Mouse (Mus musculus): ENCODE results near the gene D5Ertd579e. TPM values are rescaled to one million over a fixed set of nuclear protein-coding genes. Genes with fewer than 3 reads are reported as not detected.

Gene D5Ertd579e
- polyA plus RNA-seq, 1 experiment from 2014 or later = 25.9 TPM

- H3K4me1 ChIP-seq (ENCODE audit: control insufficient read depth, insufficient read depth, low read depth, low read length) = no peaks in the 10 kb centered on the region
- H3K27me3 ChIP-seq (replicated peaks; ENCODE audit: control insufficient read depth, insufficient read depth, low read length) = no peaks in the 10 kb centered on the region
- ATAC-seq = no peak
- H3K9ac ChIP-seq (ENCODE audit: low read depth, low read length) = no peak overlapping the region
- no peak overlapping the region for H3K4me2 ChIP-seq (ENCODE audit: low read length)
- H3K4me3 ChIP-seq (ENCODE audit: low read length) = no peak overlapping the region
- H3K9me3 ChIP-seq (ENCODE audit: control insufficient read depth, low read length) = no peaks in the 10 kb centered on the region
- WGBS = 85% methylated on average over 7 of the region's 7 CpGs
- H3K36me3 ChIP-seq (ENCODE audit: control insufficient read depth, insufficient read depth, low read length) = no peaks in the 10 kb centered on the region
- H3K27ac ChIP-seq (ENCODE audit: low read depth, low read length) = no peak overlapping the region
These were observed 28.4 kb upstream of the D5Ertd579e start for GRCm38 (mm10) chr5:36724274-36724673.

DNA sequence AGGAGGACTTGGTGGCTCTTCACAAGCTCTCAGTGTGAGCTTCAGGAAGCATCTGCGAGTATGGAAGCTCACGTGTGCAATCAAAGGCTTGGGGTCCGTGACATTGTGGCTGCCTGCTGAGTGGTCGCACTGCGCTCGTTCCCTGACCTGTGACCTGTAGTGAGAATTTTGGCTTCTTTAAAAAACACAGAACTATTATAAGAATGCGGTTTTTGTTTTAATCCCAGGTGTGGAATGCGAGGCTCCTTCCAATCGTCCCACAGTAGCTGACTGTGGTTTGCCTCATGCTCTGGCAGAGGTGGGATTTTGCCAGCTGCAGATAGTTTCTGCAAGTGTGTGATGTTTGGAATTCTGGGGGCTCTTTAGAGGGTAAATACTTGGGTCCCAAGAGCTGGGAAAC lies 27.5 kb upstream of the D5Ertd579e start:
- no peak overlapping the region for H3K4me3 ChIP-seq (ENCODE audit: low read length)
- 72% methylated on average over 9 of the region's 9 CpGs for WGBS
- H3K9me3 ChIP-seq (ENCODE audit: control insufficient read depth, low read length) = no peaks in the 10 kb centered on the region
- no peaks in the 10 kb centered on the region for H3K4me1 ChIP-seq (ENCODE audit: control insufficient read depth, insufficient read depth, low read depth, low read length)
- ATAC-seq = no peak
- no peaks in the 10 kb centered on the region for H3K27me3 ChIP-seq (replicated peaks; ENCODE audit: control insufficient read depth, insufficient read depth, low read length)
- H3K27ac ChIP-seq (ENCODE audit: low read depth, low read length) = no peak overlapping the region
- no peak overlapping the region for H3K4me2 ChIP-seq (ENCODE audit: low read length)
- H3K9ac ChIP-seq (ENCODE audit: low read depth, low read length) = no peak overlapping the region
- H3K36me3 ChIP-seq (ENCODE audit: control insufficient read depth, insufficient read depth, low read length) = no peaks in the 10 kb centered on the region

GRCm38 (mm10) chr5:36722415-36722856 lies 26.6 kb upstream of the D5Ertd579e start:
- Histone ChIP-seq H3K4me2 (ENCODE audit: low read length) (no peak overlapping the region), H3K27ac (ENCODE audit: low read depth, low read length) (no peak overlapping the region), H3K27me3 (replicated peaks; ENCODE audit: control insufficient read depth, insufficient read depth, low read length) (no peaks in the 10 kb centered on the region), H3K4me1 (ENCODE audit: control insufficient read depth, insufficient read depth, low read depth, low read length) (no peaks in the 10 kb centered on the region), H3K9ac (ENCODE audit: low read depth, low read length) (no peak overlapping the region), H3K36me3 (ENCODE audit: control insufficient read depth, insufficient read depth, low read length) (no peaks in the 10 kb centered on the region), H3K4me3 (ENCODE audit: low read length) (no peak overlapping the region), H3K9me3 (ENCODE audit: control insufficient read depth, low read length) (no peaks in the 10 kb centered on the region)
- ATAC-seq = no peak
- WGBS = 86% methylated on average over 6 of the region's 6 CpGs

DNA sequence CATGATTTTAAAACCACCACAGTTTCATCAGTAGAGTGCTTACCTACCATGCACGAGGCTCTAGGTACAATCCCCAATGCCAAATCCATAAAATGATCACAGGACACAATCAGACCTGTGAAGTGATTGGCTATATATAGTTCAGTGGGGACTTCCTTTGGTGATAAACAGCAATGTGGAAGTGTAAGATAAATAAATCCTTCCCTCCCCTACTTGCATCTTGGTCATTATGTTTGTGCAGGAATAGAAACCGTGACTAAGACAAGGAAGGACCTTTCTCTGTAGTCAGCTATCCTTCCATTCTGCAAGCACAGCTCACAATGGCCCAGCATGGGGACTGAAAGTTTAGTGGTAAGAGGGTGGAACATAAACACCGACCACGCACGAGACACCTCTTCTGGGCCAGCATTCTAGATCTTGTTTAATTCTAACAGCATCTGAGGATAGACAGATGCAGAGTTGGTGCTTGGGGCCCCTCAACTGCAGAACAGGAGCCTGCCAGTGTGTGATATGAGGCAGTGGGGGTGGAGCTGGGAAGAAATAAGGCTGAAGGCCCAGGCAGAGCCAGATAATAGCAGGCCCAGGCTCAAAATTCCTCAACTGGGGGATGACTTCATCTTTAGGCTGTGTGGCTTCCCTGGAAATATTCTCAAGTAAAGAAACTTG lies 25.0 kb upstream of the D5Ertd579e start:
- no peaks in the 10 kb centered on the region for H3K27me3 ChIP-seq (replicated peaks; ENCODE audit: control insufficient read depth, insufficient read depth, low read length)
- no peaks in the 10 kb centered on the region for H3K36me3 ChIP-seq (ENCODE audit: control insufficient read depth, insufficient read depth, low read length)
- no peak overlapping the region for H3K9ac ChIP-seq (ENCODE audit: low read depth, low read length)
- no peak overlapping the region for H3K4me2 ChIP-seq (ENCODE audit: low read length)
- no peaks in the 10 kb centered on the region for H3K9me3 ChIP-seq (ENCODE audit: control insufficient read depth, low read length)
- WGBS = 73% methylated on average over 5 of the region's 5 CpGs
- H3K27ac ChIP-seq (ENCODE audit: low read depth, low read length) = no peak overlapping the region
- no peaks in the 10 kb centered on the region for H3K4me1 ChIP-seq (ENCODE audit: control insufficient read depth, insufficient read depth, low read depth, low read length)
- H3K4me3 ChIP-seq (ENCODE audit: low read length) = no peak overlapping the region
- no peak for ATAC-seq

- Histone ChIP-seq H3K9ac (ENCODE audit: low read depth, low read length) (no peak overlapping the region), H3K27me3 (replicated peaks; ENCODE audit: control insufficient read depth, insufficient read depth, low read length) (no peaks in the 10 kb centered on the region), H3K27ac (ENCODE audit: low read depth, low read length) (no peak overlapping the region), H3K4me2 (ENCODE audit: low read length) (no peak overlapping the region), H3K4me1 (ENCODE audit: control insufficient read depth, insufficient read depth, low read depth, low read length) (no peaks in the 10 kb centered on the region), H3K9me3 (ENCODE audit: control insufficient read depth, low read length) (no peaks in the 10 kb centered on the region), H3K36me3 (ENCODE audit: control insufficient read depth, insufficient read depth, low read length) (no peaks in the 10 kb centered on the region), H3K4me3 (ENCODE audit: low read length) (no peak overlapping the region)
- no peak for ATAC-seq
- WGBS = 85% methylated on average over 5 of the region's 5 CpGs
These were observed 24.4 kb upstream of the D5Ertd579e start for GRCm38 (mm10) chr5:36720219-36720618.

DNA sequence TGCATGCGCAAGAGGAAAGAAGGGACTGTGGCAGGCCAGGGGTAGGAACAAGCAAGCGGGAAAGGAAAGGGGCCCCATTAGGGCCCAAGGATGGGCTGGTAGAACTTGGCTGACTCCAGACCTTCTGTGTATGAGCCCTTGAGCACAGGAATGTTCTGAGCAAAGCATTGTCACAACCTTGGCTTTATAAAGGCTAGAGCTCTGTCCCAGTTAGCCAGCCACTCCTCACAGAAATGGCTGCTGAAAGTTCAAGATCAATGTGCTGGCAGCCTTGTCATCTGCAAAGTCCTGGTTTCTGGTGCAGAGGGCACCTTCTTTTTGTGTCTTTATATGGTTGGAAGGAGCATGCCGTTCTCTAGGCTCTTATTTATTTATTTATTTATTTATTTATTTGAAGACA lies 23.8 kb upstream of the D5Ertd579e start:
- Histone ChIP-seq H3K9ac (ENCODE audit: low read depth, low read length) (no peak overlapping the region), H3K36me3 (ENCODE audit: control insufficient read depth, insufficient read depth, low read length) (no peaks in the 10 kb centered on the region), H3K4me3 (ENCODE audit: low read length) (no peak overlapping the region), H3K4me1 (ENCODE audit: control insufficient read depth, insufficient read depth, low read depth, low read length) (no peaks in the 10 kb centered on the region), H3K9me3 (ENCODE audit: control insufficient read depth, low read length) (no peaks in the 10 kb centered on the region), H3K27me3 (replicated peaks; ENCODE audit: control insufficient read depth, insufficient read depth, low read length) (no peaks in the 10 kb centered on the region), H3K27ac (ENCODE audit: low read depth, low read length) (no peak overlapping the region), H3K4me2 (ENCODE audit: low read length) (no peak overlapping the region)
- ATAC-seq = no peak
- WGBS = 88% methylated on average over 3 of the region's 3 CpGs

DNA sequence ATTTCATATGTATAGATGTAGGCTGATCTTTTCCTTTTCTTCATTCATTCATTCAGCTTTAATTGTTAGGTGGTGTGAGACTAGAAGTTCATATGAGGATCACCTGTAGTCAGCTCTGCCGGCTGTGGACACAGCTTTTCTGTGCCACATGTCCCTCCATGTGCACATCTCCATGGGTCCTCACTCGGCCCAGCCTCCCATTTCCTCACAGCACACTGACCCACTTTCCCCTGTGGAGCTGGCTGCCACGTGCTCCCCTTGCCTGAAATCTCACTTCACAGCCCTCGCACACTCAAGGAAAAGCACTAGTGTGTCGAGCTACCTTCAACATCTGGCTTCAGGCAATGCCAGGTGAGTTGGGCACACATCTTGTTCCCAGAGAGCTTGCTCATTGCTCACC lies 23.3 kb upstream of the D5Ertd579e start:
- Histone ChIP-seq H3K4me2 (ENCODE audit: low read length) (no peak overlapping the region), H3K27me3 (replicated peaks; ENCODE audit: control insufficient read depth, insufficient read depth, low read length) (no peaks in the 10 kb centered on the region), H3K36me3 (ENCODE audit: control insufficient read depth, insufficient read depth, low read length) (no peaks in the 10 kb centered on the region), H3K4me1 (ENCODE audit: control insufficient read depth, insufficient read depth, low read depth, low read length) (no peaks in the 10 kb centered on the region), H3K9ac (ENCODE audit: low read depth, low read length) (no peak overlapping the region), H3K27ac (ENCODE audit: low read depth, low read length) (no peak overlapping the region), H3K9me3 (ENCODE audit: control insufficient read depth, low read length) (no peaks in the 10 kb centered on the region), H3K4me3 (ENCODE audit: low read length) (no peak overlapping the region)
- WGBS = 84% methylated on average over 5 of the region's 5 CpGs
- no peak for ATAC-seq

GRCm38 (mm10) chr5:36717889-36718288 lies 22.1 kb upstream of the D5Ertd579e start:
- no peaks in the 10 kb centered on the region for H3K9me3 ChIP-seq (ENCODE audit: control insufficient read depth, low read length)
- H3K4me2 ChIP-seq (ENCODE audit: low read length) = no peak overlapping the region
- no peaks in the 10 kb centered on the region for H3K27me3 ChIP-seq (replicated peaks; ENCODE audit: control insufficient read depth, insufficient read depth, low read length)
- no peak overlapping the region for H3K4me3 ChIP-seq (ENCODE audit: low read length)
- ATAC-seq = no peak
- H3K27ac ChIP-seq (ENCODE audit: low read depth, low read length) = no peak overlapping the region
- H3K9ac ChIP-seq (ENCODE audit: low read depth, low read length) = no peak overlapping the region
- 78% methylated on average over 3 of the region's 3 CpGs for WGBS
- H3K36me3 ChIP-seq (ENCODE audit: control insufficient read depth, insufficient read depth, low read length) = no peaks in the 10 kb centered on the region
- peaks cover 4% of the 10 kb centered on the region for H3K4me1 ChIP-seq (ENCODE audit: control insufficient read depth, insufficient read depth, low read depth, low read length)

- WGBS = 82% methylated on average over 2 of the region's 2 CpGs
- H3K4me1 ChIP-seq (ENCODE audit: control insufficient read depth, insufficient read depth, low read depth, low read length) = peaks cover 8% of the 10 kb centered on the region
- no peak overlapping the region for H3K27ac ChIP-seq (ENCODE audit: low read depth, low read length)
- H3K9me3 ChIP-seq (ENCODE audit: control insufficient read depth, low read length) = no peaks in the 10 kb centered on the region
- no peak for ATAC-seq
- H3K36me3 ChIP-seq (ENCODE audit: control insufficient read depth, insufficient read depth, low read length) = no peaks in the 10 kb centered on the region
- H3K9ac ChIP-seq (ENCODE audit: low read depth, low read length) = no peak overlapping the region
- H3K4me3 ChIP-seq (ENCODE audit: low read length) = no peak overlapping the region
- H3K4me2 ChIP-seq (ENCODE audit: low read length) = no peak overlapping the region
- H3K27me3 ChIP-seq (replicated peaks; ENCODE audit: control insufficient read depth, insufficient read depth, low read length) = no peaks in the 10 kb centered on the region
These were observed 21.0 kb upstream of the D5Ertd579e start for GRCm38 (mm10) chr5:36716816-36717215.

GRCm38 (mm10) chr5:36714832-36715231 lies 19.0 kb upstream of the D5Ertd579e start:
- Histone ChIP-seq H3K9ac (ENCODE audit: low read depth, low read length) (no peak overlapping the region), H3K36me3 (ENCODE audit: control insufficient read depth, insufficient read depth, low read length) (no peaks in the 10 kb centered on the region), H3K4me1 (ENCODE audit: control insufficient read depth, insufficient read depth, low read depth, low read length) (peaks cover 8% of the 10 kb centered on the region), H3K27me3 (replicated peaks; ENCODE audit: control insufficient read depth, insufficient read depth, low read length) (no peaks in the 10 kb centered on the region), H3K4me2 (ENCODE audit: low read length) (no peak overlapping the region), H3K9me3 (ENCODE audit: control insufficient read depth, low read length) (no peaks in the 10 kb centered on the region), H3K27ac (ENCODE audit: low read depth, low read length) (no peak overlapping the region), H3K4me3 (ENCODE audit: low read length) (no peak overlapping the region)
- ATAC-seq = no peak
- WGBS = 73% methylated on average over 3 of the region's 3 CpGs

All from hindbrain, embryonic 16.5 days (tissue).